Mouse (Mus musculus): ENCODE results near the gene Nhsl1.
"Not testable (repeated sequence)": the region's sequence is repeated elsewhere in the genome, so short reads cannot be mapped to it uniquely, and the experiment has no call there.

Nhsl1 gene

GRCm38 (mm10) chr10:18526851-18527675, 208.3 kb downstream of the Nhsl1 start:
- in situ Hi-C loops (cut with MboI, MseI) = loop anchor here (10.0 kb wide), 1 partner anchor 122 kb away; no protein-coding TSS in a partner anchor

GRCm38 (mm10) chr10:18527766-18528165, 209.0 kb downstream of the Nhsl1 start:
- in situ Hi-C loops (cut with MboI, MseI) = loop anchor here (10.0 kb wide), 1 partner anchor 123 kb away; no protein-coding TSS in a partner anchor

- in situ Hi-C loops (cut with MboI, MseI) = loop anchor here (10.0 kb wide), 1 partner anchor 124 kb away; no protein-coding TSS in a partner anchor
Measured at GRCm38 (mm10) chr10:18528475-18528874, 209.7 kb downstream of the Nhsl1 start.

- in situ Hi-C loops (cut with MboI, MseI) = loop anchor here (10.0 kb wide), 1 partner anchor 124 kb away; no protein-coding TSS in a partner anchor
Measured at GRCm38 (mm10) chr10:18529177-18529576, 210.4 kb downstream of the Nhsl1 start.

- in situ Hi-C loops (cut with MboI, MseI) = no loop called here
Measured at GRCm38 (mm10) chr10:18530161-18530560, 211.4 kb downstream of the Nhsl1 start.

GRCm38 (mm10) chr10:18532293-18532692, 213.5 kb downstream of the Nhsl1 start:
- in situ Hi-C loops (cut with MboI, MseI) = no loop called here

GRCm38 (mm10) chr10:18536889-18537288, 218.1 kb downstream of the Nhsl1 start:
- in situ Hi-C loops (cut with MboI, MseI) = no loop called here

GRCm38 (mm10) chr10:18545309-18545708, 226.5 kb downstream of the Nhsl1 start:
- in situ Hi-C loops (cut with MboI, MseI) = no loop called here

GRCm38 (mm10) chr10:18545813-18546235, 227.0 kb downstream of the Nhsl1 start, which contains the start of gene Hebp2:
Gene Hebp2, minus strand, starts transcription at chr10:18546076.
- in situ Hi-C loops (cut with MboI, MseI) = no loop called here

GRCm38 (mm10) chr10:18547381-18547780, 228.6 kb downstream of the Nhsl1 start:
- in situ Hi-C loops (cut with MboI, MseI) = no loop called here

- in situ Hi-C loops (cut with MboI, MseI) = no loop called here
Measured at GRCm38 (mm10) chr10:18549321-18550216, 230.8 kb downstream of the Nhsl1 start.

GRCm38 (mm10) chr10:18559076-18559475, 240.3 kb downstream of the Nhsl1 start:
- in situ Hi-C loops (cut with MboI, MseI) = not testable (repeated sequence)

GRCm38 (mm10) chr10:18561445-18561844, 242.7 kb downstream of the Nhsl1 start:
- in situ Hi-C loops (cut with MboI, MseI) = loop anchor here (5.0 to 10.0 kb wide), 2 partner anchors 41 to 897 kb away; no protein-coding TSS in a partner anchor

- in situ Hi-C loops (cut with MboI, MseI) = loop anchor here (5.0 to 10.0 kb wide), 2 partner anchors 39 to 898 kb away; no protein-coding TSS in a partner anchor
Measured at GRCm38 (mm10) chr10:18562940-18563339, 244.2 kb downstream of the Nhsl1 start.

GRCm38 (mm10) chr10:18572581-18572980, 253.8 kb downstream of the Nhsl1 start:
- in situ Hi-C loops (cut with MboI, MseI) = no loop called here
